Mouse (Mus musculus) limb, embryonic 10.5 days (tissue): ENCODE measurements at regions not wholly inside any gene's neighbourhood (a gene's known extent, or its start where the extent isn't known, plus 50 kb on each side); places are given as distances from the start of the nearest gene placed in this dataset.

Source experiments
- DNase-seq: peaks from one replicate; pipeline ENCODE4 v3.0.0-alpha.2; 2017; ENCODE audit warnings: low spot score
- H3K27ac ChIP-seq: fragments of 300-500 bp; sonication (generic); 2 replicates; pipeline ENCODE4 v1.5.1; 2016; ENCODE audit warnings: mild to moderate bottlenecking
- H3K27me3 ChIP-seq: fragments of 300-500 bp; sonication (generic); 2 replicates; pipeline ENCODE4 v1.6.1; 2016; ENCODE audit warnings: low read depth, mild to moderate bottlenecking; ENCODE audit not compliant: poor library complexity, severe bottlenecking
- H3K36me3 ChIP-seq: fragments of 300-500 bp; sonication (generic); 2 replicates; pipeline ENCODE4 v1.6.1; 2016; ENCODE audit warnings: mild to moderate bottlenecking, moderate library complexity
- H3K4me1 ChIP-seq: fragments of 300-500 bp; sonication (generic); 2 replicates; pipeline ENCODE4 v1.6.1; 2016
- H3K4me3 ChIP-seq: fragments of 300-500 bp; sonication (generic); 2 replicates; pipeline ENCODE4 v1.5.1; 2016; ENCODE audit warnings: mild to moderate bottlenecking, moderate library complexity
- H3K9me3 ChIP-seq: fragments of 300-500 bp; sonication (generic); replicated peaks from 2 replicates; pipeline ENCODE4 v1.6.1; 2016; ENCODE audit warnings: mild to moderate bottlenecking
- WGBS: fragments of 180-500 bp; shearing (Covaris S2); methylation state at CpG from one replicate; pipeline ENCODE4 v1.1.7; 2016; 5-methylcytosine and 5-hydroxymethylcytosine counted together

GRCm38 (mm10) chr9:102782926-102783850 lies 51.5 kb upstream of the Ryk start:
- H3K9me3 ChIP-seq: no peaks in the 10 kb centered on the region
- WGBS: 80% methylated on average over 25 of the region's 25 CpGs
- no peak overlapping the region for H3K4me3 ChIP-seq
- peak overlapping the region; percentile 14; the same call in 1 of the 2 replicates for H3K27ac ChIP-seq
- no peaks in the 10 kb centered on the region for H3K36me3 ChIP-seq
- H3K4me1 ChIP-seq: peaks cover 31% of the 10 kb centered on the region
- no peaks in the 10 kb centered on the region for H3K27me3 ChIP-seq
- DNase-seq: no peak

- DNase-seq: peak; percentile 98
- Histone ChIP-seq H3K27ac (peak overlapping the region; percentile 72), H3K36me3 (no peaks in the 10 kb centered on the region), H3K4me1 (peaks cover 22% of the 10 kb centered on the region), H3K9me3 (no peaks in the 10 kb centered on the region), H3K4me3 (no peak overlapping the region), H3K27me3 (no peaks in the 10 kb centered on the region)
- WGBS: 13% methylated on average over 10 of the region's 10 CpGs
Observed at GRCm38 (mm10) chr9:102784329-102785026, 50.2 kb upstream of the Ryk start.
